ENCODE assay signal across 9 mouse cellular contexts in genomic region chr7:132571481-132571880, GRCm38 (mm10). TPM values are rescaled to one million over a fixed set of nuclear protein-coding genes. Genes with fewer than 3 reads are reported as not detected.
DNase-seq lines count a peak whose midpoint lies in the region; ATAC-seq and TF ChIP-seq lines count a peak whose summit lies in the region.
"Had no signal": no experiment of that assay in that cellular context is flagged by ENCODE, and none has a peak within 500 bp of the region (broad histone marks: within the 10 kb centered on the region; RNA-seq: fewer than 3 reads in every experiment).

No protein-coding gene starts in this region.

- ATAC-seq in forebrain, embryonic 15.5 days (replicated peaks): no peak
- no peak for ATAC-seq in forebrain, embryonic 11.5 days (replicated peaks; ENCODE audit: low FRiP score)
- ATAC-seq in liver, embryonic 12.5 days: no peak

- H3K36me3 ChIP-seq in forebrain, embryonic 15.5 days: no peaks in the 10 kb centered on the region
- H3K36me3 ChIP-seq in forebrain, embryonic 11.5 days (ENCODE audit: control insufficient read depth, insufficient read depth, low read length): no peaks in the 10 kb centered on the region
- H3K36me3 ChIP-seq in liver, adult 2 months (ENCODE audit: control insufficient read depth, insufficient read depth, low read length): peaks cover 15% of the 10 kb centered on the region; the same call in 1 of the 2 replicates
- peaks cover 35% of the 10 kb centered on the region for H3K36me3 ChIP-seq in liver, embryonic 12.5 days

- no peak for TF ChIP-seq POLR2A in liver, adult 2 months (IDR thresholded peaks at IDR 0.05; ENCODE audit: extremely low read depth, insufficient read depth, low read length)

- no peak for TF ChIP-seq CTCF in liver, adult 2 months (IDR thresholded peaks at IDR 0.05; ENCODE audit: low read depth, low read length)

- no peaks in the 10 kb centered on the region for H3K27me3 ChIP-seq in forebrain, embryonic 15.5 days
- no peaks in the 10 kb centered on the region for H3K27me3 ChIP-seq in forebrain, embryonic 11.5 days (ENCODE audit: control insufficient read depth, insufficient read depth, low read length)
- no peaks in the 10 kb centered on the region for H3K27me3 ChIP-seq in liver, adult 2 months (ENCODE audit: control insufficient read depth, insufficient read depth, low read length)
- no peaks in the 10 kb centered on the region for H3K27me3 ChIP-seq in liver, embryonic 12.5 days (replicated peaks)

- H3K27ac ChIP-seq in forebrain, embryonic 15.5 days (replicated peaks): peak overlapping the region; percentile 42; the same call in 1 of the 2 replicates
- no peak overlapping the region for H3K27ac ChIP-seq in forebrain, embryonic 11.5 days (ENCODE audit: low read depth, low read length)
- H3K27ac ChIP-seq in liver, adult 2 months (replicated peaks; ENCODE audit: insufficient read depth, low read depth, low read length): no peak overlapping the region
- H3K27ac ChIP-seq in liver, embryonic 12.5 days: no peak overlapping the region

- H3K4me1 ChIP-seq in forebrain, embryonic 15.5 days: peaks cover 33% of the 10 kb centered on the region
- H3K4me1 ChIP-seq in forebrain, embryonic 11.5 days (replicated peaks; ENCODE audit: control insufficient read depth, insufficient read depth, low read length): peaks cover 4% of the 10 kb centered on the region; the same call in 1 of the 2 replicates
- peaks cover 10% of the 10 kb centered on the region for H3K4me1 ChIP-seq in liver, adult 2 months (ENCODE audit: control insufficient read depth, insufficient read depth, low read length)
- H3K4me1 ChIP-seq in liver, embryonic 12.5 days: peaks cover 64% of the 10 kb centered on the region

- no peaks in the 10 kb centered on the region for H3K9me3 ChIP-seq in forebrain, embryonic 15.5 days
- no peaks in the 10 kb centered on the region for H3K9me3 ChIP-seq in forebrain, embryonic 11.5 days (ENCODE audit: control insufficient read depth, low read length)
- no peaks in the 10 kb centered on the region for H3K9me3 ChIP-seq in liver, embryonic 12.5 days (replicated peaks)

- DNase-seq in forebrain, embryonic 11.5 days (ENCODE audit: low spot score): no peak
- peak; percentile 91 for DNase-seq in liver, adult 2 months (ENCODE audit: extremely low read depth, low read depth, low spot score)
- DNase-seq in kidney, adult 8-10 months: peak; percentile 84 to 88
- peak; percentile 57 for DNase-seq in lung, postnatal 36 days
- DNase-seq in cerebellum, adult 9-11 months: no peak
- no peak for DNase-seq in frontal cortex, postnatal 36 days (ENCODE audit: low spot score in 2 of 2)
- DNase-seq: gastrocnemius, postnatal 36 days had no signal

- no peaks in the 10 kb centered on the region for H3K79me2 ChIP-seq in liver, adult 2 months (ENCODE audit: control insufficient read depth, insufficient read depth, low read length)

- WGBS in forebrain, embryonic 15.5 days: 42% methylated on average over 8 of the region's 8 CpGs
- WGBS in forebrain, embryonic 11.5 days: 88% methylated on average over 8 of the region's 8 CpGs
- WGBS in liver, adult 2 months: 22% methylated on average over 8 of the region's 8 CpGs
- 85% methylated on average over 8 of the region's 8 CpGs for whole genome bisulfite sequencing in liver, embryonic 12.5 days (ENCODE audit: insufficient replicate concordance)

- H3K9ac ChIP-seq in forebrain, embryonic 15.5 days (replicated peaks): no peak overlapping the region
- no peak overlapping the region for H3K9ac ChIP-seq in forebrain, embryonic 11.5 days (ENCODE audit: low read length)
- no peak overlapping the region for H3K9ac ChIP-seq in liver, adult 2 months (ENCODE audit: low read depth, low read length)
- H3K9ac ChIP-seq in liver, embryonic 12.5 days: no peak overlapping the region

- no peak overlapping the region for H3K4me3 ChIP-seq in forebrain, embryonic 15.5 days
- H3K4me3 ChIP-seq in forebrain, embryonic 11.5 days (ENCODE audit: low read depth, low read length): no peak overlapping the region
- no peak overlapping the region for H3K4me3 ChIP-seq in liver, adult 2 months (ENCODE audit: insufficient read depth, low read depth, low read length)
- H3K4me3 ChIP-seq in liver, embryonic 12.5 days: no peak overlapping the region

- H3K4me2 ChIP-seq in forebrain, embryonic 15.5 days (replicated peaks): no peak overlapping the region
- H3K4me2 ChIP-seq in forebrain, embryonic 11.5 days (ENCODE audit: low read depth, low read length, severe bottlenecking): no peak overlapping the region
- H3K4me2 ChIP-seq in liver, embryonic 12.5 days: no peak overlapping the region

RNA-seq across cellular contexts. Expression of gene Oat, which starts 4.7 kb away (rescaled TPM):
- 118 TPM in 2 replicates for polyA plus RNA-seq in forebrain, embryonic 15.5 days (2015; fragmentation: Nextera tagmentation; extraction: Ambion mirVana)
- 134 and 137 TPM in 2 replicates for polyA plus RNA-seq in forebrain, embryonic 11.5 days (2014; fragmentation: Nextera tagmentation; extraction: Ambion mirVana)
- 1,118 and 1,626 TPM in 2 replicates for total RNA-seq in liver, adult 2 months (2014; rRNA removed)
- polyA plus RNA-seq in liver, adult 2 months (2012; rRNA removed): 1,069 and 1,820 TPM in 2 replicates
- 94.4 and 96.9 TPM in 2 replicates for polyA plus RNA-seq in liver, embryonic 12.5 days (2016; fragmentation: Nextera tagmentation; extraction: Ambion mirVana)

RNA-seq across cellular contexts. Expression of gene Nkx1-2, which starts 28.0 kb away (rescaled TPM):
- polyA plus RNA-seq in forebrain, embryonic 15.5 days (2015; fragmentation: Nextera tagmentation; extraction: Ambion mirVana): 0.05 TPM in 1 of 2 replicates, not detected in the other
- 0.36 TPM in 1 of 2 replicates, not detected in the other for polyA plus RNA-seq in forebrain, embryonic 11.5 days (2014; fragmentation: Nextera tagmentation; extraction: Ambion mirVana)
- not detected in 2 replicates for total RNA-seq in liver, adult 2 months (2014; rRNA removed)
- polyA plus RNA-seq in liver, adult 2 months (2012; rRNA removed): 0.04 TPM in 1 of 2 replicates, not detected in the other
- polyA plus RNA-seq in liver, embryonic 12.5 days (2016; fragmentation: Nextera tagmentation; extraction: Ambion mirVana): not detected in 2 replicates
- total RNA-seq: gastrocnemius, postnatal 36 days had no signal

RNA-seq across cellular contexts. Expression of gene Lhpp, which starts 39.0 kb away (rescaled TPM):
- 23.1 and 25.7 TPM in 2 replicates for polyA plus RNA-seq in forebrain, embryonic 15.5 days (2015; fragmentation: Nextera tagmentation; extraction: Ambion mirVana)
- 12.7 and 15.1 TPM in 2 replicates for polyA plus RNA-seq in forebrain, embryonic 11.5 days (2014; fragmentation: Nextera tagmentation; extraction: Ambion mirVana)
- total RNA-seq in liver, adult 2 months (2014; rRNA removed): 55.4 and 60.2 TPM in 2 replicates
- polyA plus RNA-seq in liver, adult 2 months (2012; rRNA removed): 137 and 166 TPM in 2 replicates
- 8.9 and 9.2 TPM in 2 replicates for polyA plus RNA-seq in liver, embryonic 12.5 days (2016; fragmentation: Nextera tagmentation; extraction: Ambion mirVana)

Comparison
In these comparisons a context has a peak if more than half of its experiments do, and no peak if none do; other contexts are left out.
1. DNase-seq: peak in liver, adult 2 months (single experiment), kidney, adult 8-10 months (2 of 2) and lung, postnatal 36 days (single experiment); none in forebrain, embryonic 11.5 days (single experiment), cerebellum, adult 9-11 months (single experiment) and frontal cortex, postnatal 36 days (0 of 2).